Mouse (Mus musculus): ENCODE measurements around the gene Dlx1. TPM values are rescaled to one million over a fixed set of nuclear protein-coding genes. Genes with fewer than 3 reads are reported as not detected.

Dlx1 gene
- polyA plus RNA-seq, 1 experiment from 2014 or later = 0.13 TPM

DNA sequence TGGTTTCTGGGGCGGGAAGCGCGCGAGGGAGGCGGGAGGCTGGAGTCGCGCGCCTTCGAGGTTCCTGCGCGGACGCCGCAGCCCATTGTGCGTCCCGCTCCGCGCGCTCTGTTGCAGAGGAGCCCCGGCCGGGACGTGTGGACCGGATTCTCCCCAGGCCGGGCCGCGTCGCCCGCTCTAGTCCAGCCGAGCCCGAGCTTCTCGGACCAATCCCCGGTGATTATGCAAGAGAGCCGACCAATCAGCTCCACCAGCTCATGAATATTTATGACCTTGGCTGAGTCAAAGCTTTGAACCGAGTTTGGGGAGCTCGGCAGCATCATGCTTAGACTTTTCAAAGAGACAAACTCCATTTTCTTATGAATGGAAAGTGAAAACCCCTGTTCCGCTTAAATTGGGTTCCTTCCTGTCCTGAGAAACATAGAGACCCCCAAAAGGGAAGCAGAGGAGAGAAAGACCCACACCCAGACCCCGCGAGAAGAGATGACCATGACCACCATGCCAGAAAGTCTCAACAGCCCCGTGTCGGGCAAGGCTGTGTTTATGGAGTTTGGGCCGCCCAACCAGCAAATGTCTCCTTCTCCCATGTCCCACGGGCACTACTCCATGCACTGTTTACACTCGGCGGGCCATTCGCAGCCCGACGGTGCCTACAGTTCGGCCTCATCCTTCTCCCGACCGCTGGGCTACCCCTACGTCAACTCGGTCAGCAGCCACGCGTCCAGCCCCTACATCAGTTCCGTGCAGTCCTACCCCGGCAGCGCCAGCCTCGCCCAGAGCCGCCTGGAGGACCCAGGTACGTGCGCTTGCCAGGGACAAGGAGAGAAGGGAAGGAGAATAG lies 1.8 kb downstream of the Dlx1 start:
- H3K9ac ChIP-seq = peak overlapping the region; percentile 8; the same call in 1 of the 2 replicates
- no peak overlapping the region for H3K27ac ChIP-seq
- H3K36me3 ChIP-seq = no peaks in the 10 kb centered on the region
- ATAC-seq (replicated peaks; ENCODE audit: insufficient number of reproducible peaks, insufficient read depth, low FRiP score, low read depth) = peak; percentile 80
- peaks cover 29% of the 10 kb centered on the region for H3K4me1 ChIP-seq (replicated peaks)
- peaks cover 99% of the 10 kb centered on the region for H3K27me3 ChIP-seq
- H3K4me3 ChIP-seq = peak overlapping the region; percentile 51
- WGBS = under 1% methylated on average over 58 of the region's 60 CpGs
- no peaks in the 10 kb centered on the region for H3K9me3 ChIP-seq (replicated peaks)
- peak overlapping the region; percentile 79 for H3K4me2 ChIP-seq

DNA sequence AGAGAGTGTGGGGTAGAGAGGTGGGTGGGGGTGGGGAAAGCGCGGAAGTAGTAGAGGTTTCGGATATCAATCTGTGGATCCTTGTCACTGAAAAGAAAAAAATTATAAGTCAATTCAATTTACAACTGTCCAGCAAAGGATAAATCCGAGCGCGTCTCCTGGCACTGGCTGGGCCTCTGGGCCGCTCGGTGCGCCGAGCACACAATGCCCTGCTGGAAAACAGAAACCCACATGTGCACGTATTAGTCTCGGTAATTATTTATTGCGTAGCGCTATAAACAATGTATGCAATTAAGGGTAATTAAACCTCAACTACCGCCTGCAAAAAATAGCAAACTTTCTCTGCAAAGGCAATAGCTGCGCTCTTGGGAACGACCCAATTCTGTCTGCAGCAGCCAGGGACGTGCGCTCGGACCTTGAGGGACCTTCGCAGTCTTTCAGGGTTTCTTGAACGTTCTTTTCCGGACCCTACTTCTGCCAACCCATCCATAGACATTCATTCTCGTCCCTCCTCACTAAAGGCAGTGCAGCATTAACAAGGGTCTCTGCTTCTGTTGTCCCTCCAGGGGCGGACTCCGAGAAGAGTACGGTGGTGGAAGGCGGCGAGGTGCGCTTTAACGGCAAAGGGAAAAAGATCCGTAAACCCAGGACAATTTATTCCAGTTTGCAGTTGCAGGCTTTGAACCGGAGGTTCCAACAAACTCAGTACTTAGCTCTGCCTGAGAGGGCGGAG lies 2.6 kb downstream of the Dlx1 start:
- H3K4me2 ChIP-seq = peak overlapping the region; percentile 79
- 2% methylated on average over 34 of the region's 34 CpGs for WGBS
- no peak for ATAC-seq (replicated peaks; ENCODE audit: insufficient number of reproducible peaks, insufficient read depth, low FRiP score, low read depth)
- H3K27me3 ChIP-seq = peaks cover 97% of the 10 kb centered on the region
- peaks cover 29% of the 10 kb centered on the region for H3K4me1 ChIP-seq (replicated peaks)
- no peaks in the 10 kb centered on the region for H3K9me3 ChIP-seq (replicated peaks)
- H3K36me3 ChIP-seq = no peaks in the 10 kb centered on the region
- no peak overlapping the region for H3K27ac ChIP-seq
- peak overlapping the region; percentile 51 for H3K4me3 ChIP-seq
- H3K9ac ChIP-seq = no peak overlapping the region

DNA sequence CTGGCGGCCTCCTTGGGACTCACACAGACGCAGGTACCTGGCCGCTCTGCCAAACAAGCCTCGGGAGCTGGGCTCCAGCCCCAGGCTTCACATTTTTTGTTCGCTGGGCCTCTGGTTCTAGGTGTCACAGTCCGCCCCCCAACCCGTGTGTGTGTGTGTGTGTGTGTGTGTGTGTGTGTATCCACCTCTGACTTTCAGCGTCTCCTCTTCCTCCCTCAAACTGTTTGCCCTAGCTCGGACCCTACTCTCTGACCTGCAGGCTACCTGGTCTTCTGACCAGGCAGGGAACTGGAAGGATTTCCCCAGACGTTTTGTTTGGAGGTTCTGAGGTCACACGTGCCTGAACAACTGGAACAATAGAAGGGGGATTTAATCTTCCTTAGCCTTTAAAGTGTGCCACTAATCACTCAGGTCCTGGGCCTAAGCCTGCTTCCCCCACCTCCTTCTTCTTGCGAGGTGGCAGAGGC lies 3.2 kb downstream of the Dlx1 start:
- WGBS = 2% methylated on average over 12 of the region's 12 CpGs
- no peak overlapping the region; the same call in 1 of the 2 replicates for H3K4me3 ChIP-seq

DNA sequence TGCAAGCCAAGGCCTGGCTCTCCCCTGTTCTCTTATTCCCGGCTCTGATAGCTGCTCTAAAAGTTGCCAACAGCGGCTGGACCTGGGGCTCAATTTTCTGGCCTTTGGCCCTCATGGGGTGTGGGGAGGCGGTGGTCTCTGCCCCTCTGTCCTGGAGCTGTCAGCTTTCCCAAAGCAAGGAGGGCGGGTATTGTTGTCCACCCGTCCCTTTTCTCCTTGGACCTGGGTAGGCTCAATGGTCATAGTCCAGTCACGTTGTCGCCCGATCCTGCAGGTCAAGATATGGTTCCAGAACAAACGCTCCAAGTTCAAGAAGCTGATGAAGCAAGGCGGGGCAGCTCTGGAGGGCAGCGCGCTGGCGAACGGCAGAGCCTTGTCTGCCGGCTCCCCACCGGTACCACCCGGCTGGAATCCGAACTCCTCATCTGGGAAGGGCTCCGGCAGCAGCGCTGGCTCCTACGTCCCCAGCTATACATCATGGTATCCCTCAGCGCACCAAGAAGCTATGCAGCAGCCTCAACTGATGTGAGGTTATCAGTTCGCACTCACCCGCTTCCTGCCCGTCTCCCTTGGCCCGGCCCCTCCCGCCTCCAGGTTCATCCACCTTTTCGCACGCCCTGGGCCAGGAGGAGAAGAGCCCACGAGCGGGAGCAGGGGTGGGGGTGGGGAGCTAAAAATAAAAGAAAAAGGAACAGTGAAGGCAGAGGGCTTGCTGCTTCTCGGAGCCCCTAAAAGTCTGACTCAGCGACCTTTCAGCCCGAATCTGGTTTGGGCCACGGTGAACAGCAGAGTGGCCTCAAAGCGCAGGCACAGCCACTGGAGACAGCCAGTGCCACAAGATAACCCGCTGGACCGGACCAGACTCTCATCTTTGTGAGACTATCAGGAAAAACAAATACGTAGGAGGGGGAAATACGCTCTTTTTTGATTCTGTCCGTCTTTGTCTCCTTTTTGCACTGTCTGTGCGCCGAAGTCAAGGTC lies 4.4 kb downstream of the Dlx1 start:
- Histone ChIP-seq H3K4me1 (replicated peaks) (peaks cover 29% of the 10 kb centered on the region), H3K27me3 (peaks cover 96% of the 10 kb centered on the region), H3K36me3 (no peaks in the 10 kb centered on the region), H3K9me3 (replicated peaks) (no peaks in the 10 kb centered on the region), H3K4me2 (no peak overlapping the region), H3K9ac (no peak overlapping the region), H3K27ac (no peak overlapping the region), H3K4me3 (no peak overlapping the region)
- WGBS = under 1% methylated on average over 43 of the region's 43 CpGs
- no peak for ATAC-seq (replicated peaks; ENCODE audit: insufficient number of reproducible peaks, insufficient read depth, low FRiP score, low read depth)

More for the DNA sequence above, 3.2 kb downstream of the Dlx1 start:
- ATAC-seq (replicated peaks; ENCODE audit: insufficient number of reproducible peaks, insufficient read depth, low FRiP score, low read depth) = no peak
- Histone ChIP-seq H3K4me1 (replicated peaks) (peaks cover 29% of the 10 kb centered on the region), H3K4me2 (no peak overlapping the region), H3K27me3 (peaks cover 96% of the 10 kb centered on the region), H3K9me3 (replicated peaks) (no peaks in the 10 kb centered on the region), H3K27ac (no peak overlapping the region), H3K9ac (no peak overlapping the region), H3K36me3 (no peaks in the 10 kb centered on the region)

DNA sequence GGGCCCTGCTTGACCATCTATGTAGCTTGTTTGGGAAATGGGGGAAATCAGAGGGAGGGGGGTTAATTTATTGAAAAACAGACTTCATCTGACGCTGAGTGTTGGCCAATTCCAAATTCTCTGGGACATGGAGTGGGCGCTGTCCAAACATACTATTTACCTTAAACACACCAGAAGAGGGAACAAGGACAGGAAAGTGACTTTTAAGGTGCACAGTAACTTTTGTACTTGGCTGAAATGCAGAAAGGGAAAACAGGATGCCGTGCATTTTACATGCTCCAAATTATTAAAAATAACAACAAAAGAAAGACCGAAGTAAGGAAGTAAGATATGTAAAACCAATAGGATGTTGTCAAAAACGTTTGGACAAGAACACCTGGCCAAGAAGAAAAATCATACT lies 5.2 kb downstream of the Dlx1 start:
- Histone ChIP-seq H3K27ac (no peak overlapping the region), H3K27me3 (peaks cover 97% of the 10 kb centered on the region), H3K4me2 (no peak overlapping the region), H3K9me3 (replicated peaks) (no peaks in the 10 kb centered on the region), H3K9ac (no peak overlapping the region), H3K4me1 (replicated peaks) (peaks cover 27% of the 10 kb centered on the region), H3K4me3 (no peak overlapping the region), H3K36me3 (no peaks in the 10 kb centered on the region)
- no peak for ATAC-seq (replicated peaks; ENCODE audit: insufficient number of reproducible peaks, insufficient read depth, low FRiP score, low read depth)
- WGBS = 11% methylated on average over 5 of the region's 5 CpGs

DNA sequence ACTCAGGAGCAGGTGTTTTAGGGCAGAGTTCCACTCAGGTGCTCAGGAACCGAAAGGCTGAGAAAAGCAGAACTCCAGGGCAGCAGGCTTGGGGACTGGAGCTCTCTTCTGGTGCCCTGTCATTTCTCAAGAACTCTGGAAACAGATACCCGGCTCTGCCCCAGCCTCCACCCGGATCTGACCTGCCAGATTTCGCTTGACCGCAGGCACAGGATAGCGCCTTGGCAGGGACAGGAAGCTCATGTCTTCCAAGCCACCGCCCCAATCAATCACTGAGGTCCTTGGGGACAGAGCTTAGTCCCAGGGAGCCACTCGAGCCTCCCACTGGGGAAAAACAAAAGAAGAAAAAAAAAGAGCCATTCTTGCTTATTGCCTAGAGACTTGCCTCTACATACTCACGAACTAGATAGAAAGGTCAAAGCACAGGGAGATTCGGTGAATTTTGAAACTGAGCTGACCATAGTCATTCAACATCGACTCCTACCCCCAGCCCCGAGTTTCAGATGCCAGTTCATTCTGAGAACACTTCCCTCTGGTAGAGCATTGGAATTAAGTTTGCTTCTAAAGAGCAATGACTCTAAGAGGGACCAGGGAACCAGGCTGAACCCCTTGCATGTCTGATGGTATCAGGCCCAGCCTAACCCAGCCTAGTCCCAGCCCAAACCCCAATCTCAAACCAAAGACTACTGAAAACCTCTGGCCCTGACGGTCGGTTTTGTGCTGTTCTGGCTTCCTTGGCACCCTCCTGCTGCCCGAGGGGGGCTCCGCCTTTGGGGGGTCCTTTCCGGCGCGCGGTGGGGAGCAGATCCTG lies 6.5 kb downstream of the Dlx1 start:
- Histone ChIP-seq H3K36me3 (no peaks in the 10 kb centered on the region), H3K4me2 (no peak overlapping the region), H3K27ac (no peak overlapping the region), H3K27me3 (peaks cover 97% of the 10 kb centered on the region), H3K4me1 (replicated peaks) (peaks cover 21% of the 10 kb centered on the region), H3K9me3 (replicated peaks) (no peaks in the 10 kb centered on the region), H3K4me3 (no peak overlapping the region), H3K9ac (no peak overlapping the region)
- 2% methylated on average over 20 of the region's 20 CpGs for WGBS
- ATAC-seq (replicated peaks; ENCODE audit: insufficient number of reproducible peaks, insufficient read depth, low FRiP score, low read depth) = no peak

DNA sequence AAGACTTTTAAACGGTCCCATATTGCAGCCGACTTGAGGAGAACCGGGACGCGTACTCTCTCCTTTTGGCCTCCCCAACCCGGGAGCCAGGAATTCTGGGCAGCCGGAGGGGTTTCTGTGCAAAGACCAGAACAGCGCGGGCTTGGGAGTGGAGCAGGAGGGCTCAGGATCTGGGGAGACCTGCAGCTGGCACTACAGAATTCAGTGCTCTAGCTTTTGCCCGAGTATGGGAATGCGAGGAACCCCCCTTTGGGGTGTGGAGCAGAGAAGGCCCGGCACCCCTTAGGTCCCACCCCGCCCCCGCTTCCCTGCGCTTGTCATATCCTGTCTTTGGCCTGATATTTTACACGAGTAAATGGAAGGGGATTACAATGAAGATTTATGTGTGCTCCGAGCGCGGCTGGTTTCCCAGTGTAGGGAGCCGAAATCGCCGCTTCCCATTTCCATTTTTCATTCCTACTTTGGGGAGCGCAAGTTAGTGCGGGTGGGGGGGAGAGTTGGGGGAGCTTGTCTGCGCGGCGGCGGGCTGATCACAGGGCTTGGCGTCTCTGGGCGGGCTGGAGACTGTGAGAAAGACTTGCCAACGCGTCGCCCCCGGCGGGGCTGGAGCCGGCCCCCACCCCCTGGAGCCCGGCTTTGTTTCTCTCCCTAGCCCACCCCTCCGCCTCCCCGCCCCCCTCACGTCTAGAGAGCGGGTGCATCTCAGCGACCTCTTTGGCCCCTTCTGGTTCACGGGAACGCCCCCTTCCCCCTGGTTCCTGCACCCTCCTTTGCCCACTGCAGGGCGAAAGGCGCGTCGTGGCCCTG lies 12.9 kb downstream of the Dlx1 start:
- peak overlapping the region; percentile 42 for H3K4me2 ChIP-seq
- H3K4me1 ChIP-seq (replicated peaks) = peaks cover 43% of the 10 kb centered on the region
- H3K4me3 ChIP-seq = peak overlapping the region; percentile 28
- H3K27ac ChIP-seq = no peak overlapping the region
- peaks cover 93% of the 10 kb centered on the region for H3K27me3 ChIP-seq
- no peaks in the 10 kb centered on the region for H3K36me3 ChIP-seq
- WGBS = 2% methylated on average over 48 of the region's 48 CpGs
- H3K9ac ChIP-seq = no peak overlapping the region
- ATAC-seq (replicated peaks; ENCODE audit: insufficient number of reproducible peaks, insufficient read depth, low FRiP score, low read depth) = no peak
- no peaks in the 10 kb centered on the region for H3K9me3 ChIP-seq (replicated peaks)

DNA sequence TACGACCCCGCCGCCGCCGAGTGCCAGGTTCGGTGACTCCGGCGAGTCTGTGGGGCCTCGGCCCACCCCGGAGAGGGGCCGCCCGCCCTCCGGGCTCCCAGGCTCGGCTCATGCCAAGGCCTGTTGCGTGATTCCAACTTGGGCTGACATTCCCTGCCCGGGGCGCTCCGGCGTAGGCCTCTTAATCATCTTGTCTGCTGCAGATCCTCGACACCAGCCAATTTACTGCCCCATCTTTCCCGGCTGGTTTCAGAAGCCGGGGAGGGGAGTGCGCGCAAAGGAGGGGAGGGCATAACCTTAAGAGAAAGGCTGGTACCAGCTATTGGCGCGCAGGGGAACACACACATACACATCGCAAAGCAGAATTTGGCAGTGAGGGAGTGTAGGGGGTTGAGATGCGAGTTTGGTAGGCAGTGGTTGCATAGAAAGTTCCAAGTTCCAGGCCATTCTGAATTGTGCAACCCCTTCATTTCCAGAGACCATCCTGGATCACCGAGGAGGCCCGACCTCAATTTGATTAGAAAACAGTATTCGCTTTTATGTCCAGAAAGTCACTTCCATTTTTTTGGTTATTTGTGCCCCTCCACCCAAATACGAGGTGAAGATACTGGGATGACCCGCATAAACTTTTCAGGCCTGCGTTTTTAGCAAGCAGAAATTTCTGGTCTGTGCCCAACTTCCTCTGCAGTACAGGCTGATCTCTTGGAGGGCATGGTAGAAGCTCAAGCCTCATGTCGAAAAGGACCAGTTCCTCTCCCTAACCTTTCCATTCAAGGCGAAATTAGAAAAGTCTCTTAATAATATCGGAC lies 13.7 kb downstream of the Dlx1 start:
- Histone ChIP-seq H3K4me2 (peak overlapping the region; percentile 42), H3K27ac (no peak overlapping the region), H3K36me3 (no peaks in the 10 kb centered on the region), H3K27me3 (peaks cover 93% of the 10 kb centered on the region), H3K9me3 (replicated peaks) (no peaks in the 10 kb centered on the region), H3K4me1 (replicated peaks) (peaks cover 51% of the 10 kb centered on the region), H3K4me3 (peak overlapping the region; percentile 28), H3K9ac (no peak overlapping the region)
- ATAC-seq (replicated peaks; ENCODE audit: insufficient number of reproducible peaks, insufficient read depth, low FRiP score, low read depth) = no peak
- 5% methylated on average over 37 of the region's 37 CpGs for WGBS

DNA sequence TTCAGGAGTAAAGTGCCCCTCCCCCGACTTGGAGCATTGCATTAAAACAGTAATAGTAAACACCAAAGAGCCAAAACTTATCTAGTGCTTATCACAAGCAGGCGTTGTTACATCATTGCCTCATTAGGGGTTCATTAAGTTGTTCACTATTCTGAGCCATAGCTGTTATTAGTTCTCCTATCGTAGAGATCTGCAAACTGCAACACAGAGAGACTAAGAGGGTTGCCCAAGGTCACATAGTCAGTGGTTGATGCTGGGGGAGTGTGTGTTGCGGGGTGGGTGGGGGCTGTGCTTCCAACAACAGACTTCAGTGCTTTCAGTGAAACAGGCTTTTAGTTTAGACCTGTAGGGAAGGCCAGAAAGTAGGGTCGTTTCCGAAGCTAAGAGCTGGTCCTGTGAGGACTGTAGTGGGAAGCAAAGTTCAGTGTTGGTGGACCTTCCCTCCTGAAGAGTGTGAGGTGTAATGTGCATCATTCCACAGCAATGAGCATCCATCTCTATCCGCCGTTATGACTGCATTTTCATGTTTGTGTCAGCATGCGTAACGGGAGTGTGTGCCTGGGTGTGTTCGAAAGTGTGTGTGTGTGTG lies 14.4 kb downstream of the Dlx1 start:
- H3K4me2 ChIP-seq = no peak overlapping the region
- 5% methylated on average over 11 of the region's 11 CpGs for WGBS
- peaks cover 93% of the 10 kb centered on the region for H3K27me3 ChIP-seq
- H3K27ac ChIP-seq = no peak overlapping the region
- H3K4me3 ChIP-seq = no peak overlapping the region
- H3K4me1 ChIP-seq (replicated peaks) = peaks cover 55% of the 10 kb centered on the region
- H3K36me3 ChIP-seq = no peaks in the 10 kb centered on the region
- ATAC-seq (replicated peaks; ENCODE audit: insufficient number of reproducible peaks, insufficient read depth, low FRiP score, low read depth) = no peak
- no peaks in the 10 kb centered on the region for H3K9me3 ChIP-seq (replicated peaks)
- H3K9ac ChIP-seq = no peak overlapping the region
